Mouse (Mus musculus) liver, adult 2 months (tissue): ENCODE results near the gene Hhex.

Experiments used
- CTCF ChIP-seq: fragments of 200-500 bp; IDR thresholded peaks from 2 replicates; pipeline ENCODE4 v1.5.1; 2011; ENCODE audit warnings: low read depth, low read length, control low read depth
- POLR2A ChIP-seq: fragments of 200-500 bp; IDR thresholded peaks from 2 replicates; pipeline ENCODE4 v1.6.1; 2011; ENCODE audit warnings: low read length, control low read depth; ENCODE audit not compliant: insufficient read depth; ENCODE audit errors: extremely low read depth

DNA sequence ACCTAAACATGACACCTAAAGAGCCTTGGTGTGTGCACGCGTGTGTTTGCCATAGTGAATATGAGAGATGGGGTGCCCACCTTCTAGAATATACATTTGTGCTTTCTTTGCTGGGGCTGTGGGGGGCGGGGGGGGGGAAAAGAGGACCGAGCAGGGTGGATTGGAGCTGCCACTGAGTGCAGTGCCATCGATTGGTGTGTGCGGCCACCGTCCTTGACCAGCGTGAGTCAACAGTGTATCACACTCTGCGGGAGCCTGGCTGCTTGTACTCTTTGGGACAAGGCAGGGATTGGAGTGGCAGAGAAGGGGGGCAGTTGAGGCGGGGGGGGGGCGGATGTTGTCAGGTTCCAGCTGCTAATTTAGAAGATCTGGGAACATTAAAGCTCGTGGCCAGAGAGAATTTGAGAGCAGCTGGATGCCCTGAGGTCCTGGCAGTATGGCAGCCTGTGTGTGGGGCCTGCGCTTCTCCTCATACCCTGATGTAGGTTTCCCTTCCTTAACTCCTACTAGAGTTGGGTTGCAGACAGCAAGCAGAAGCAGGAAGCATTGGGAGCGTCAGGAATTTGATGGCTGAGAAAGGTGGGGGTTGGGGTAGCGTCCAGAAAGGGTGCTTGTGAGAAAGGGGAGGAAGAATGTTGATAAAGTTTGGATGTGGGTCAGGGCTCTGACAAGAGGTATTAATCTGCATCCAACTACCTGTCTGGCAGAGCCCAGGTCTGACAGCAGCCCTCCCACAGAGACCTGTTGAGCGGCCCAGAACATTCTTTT, 6.3 kb downstream of the Hhex start:
- TF ChIP-seq CTCF (no peak), POLR2A (no peak)
